Mouse (Mus musculus): ENCODE measurements around the gene Zbtb38.

Zbtb38 gene

DNA sequence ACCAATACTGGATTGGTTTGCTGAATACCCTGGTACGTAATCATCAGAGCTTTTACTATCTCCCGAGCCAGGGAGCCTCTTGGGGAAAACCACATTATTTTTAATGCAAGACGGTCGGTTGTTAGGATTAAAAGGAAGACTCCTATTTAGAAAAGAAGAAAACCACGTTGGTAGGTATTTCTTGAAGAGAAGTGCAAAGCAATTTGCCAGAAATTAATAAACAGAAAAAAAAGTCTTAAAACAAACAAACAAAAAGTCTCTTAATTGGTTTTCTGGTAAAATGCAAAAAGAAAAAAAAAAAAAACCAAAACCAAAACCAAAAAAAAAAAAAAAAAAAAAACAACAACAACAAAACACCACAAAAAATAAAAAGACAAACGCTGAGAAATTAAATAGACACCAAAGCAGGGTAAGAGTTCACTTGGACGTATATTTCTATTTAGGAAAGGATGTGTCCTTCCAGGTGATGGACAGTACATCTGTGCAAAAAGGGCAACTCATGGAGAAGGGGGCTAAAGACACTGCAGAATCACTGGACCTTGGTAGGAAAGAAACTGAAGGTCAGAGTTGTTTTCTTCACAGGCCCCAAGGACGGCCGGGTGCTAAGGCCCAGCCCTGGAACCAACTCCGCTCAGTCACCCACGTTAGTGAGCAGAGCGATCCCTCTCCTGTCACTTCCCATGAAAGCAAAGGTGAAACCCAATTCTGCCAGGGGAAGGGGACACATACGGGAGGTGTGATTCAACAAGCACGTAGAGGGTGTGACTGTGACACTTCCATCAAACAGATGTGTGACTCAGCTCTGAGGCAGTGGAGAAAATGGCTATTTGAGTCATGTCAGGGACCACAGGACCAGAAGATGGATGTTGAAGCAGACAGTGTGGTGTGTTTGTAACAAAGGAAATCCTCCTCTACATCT, 38.9 kb downstream of the Zbtb38 start:
- DNase-seq (ENCODE audit: low spot score) = no peak

GRCm38 (mm10) chr9:96712758-96713471, 39.7 kb downstream of the Zbtb38 start:
- DNase-seq (ENCODE audit: low spot score) = peak; percentile 35

GRCm38 (mm10) chr9:96712045-96712444, 40.6 kb downstream of the Zbtb38 start:
- DNase-seq (ENCODE audit: low spot score) = no peak

DNA sequence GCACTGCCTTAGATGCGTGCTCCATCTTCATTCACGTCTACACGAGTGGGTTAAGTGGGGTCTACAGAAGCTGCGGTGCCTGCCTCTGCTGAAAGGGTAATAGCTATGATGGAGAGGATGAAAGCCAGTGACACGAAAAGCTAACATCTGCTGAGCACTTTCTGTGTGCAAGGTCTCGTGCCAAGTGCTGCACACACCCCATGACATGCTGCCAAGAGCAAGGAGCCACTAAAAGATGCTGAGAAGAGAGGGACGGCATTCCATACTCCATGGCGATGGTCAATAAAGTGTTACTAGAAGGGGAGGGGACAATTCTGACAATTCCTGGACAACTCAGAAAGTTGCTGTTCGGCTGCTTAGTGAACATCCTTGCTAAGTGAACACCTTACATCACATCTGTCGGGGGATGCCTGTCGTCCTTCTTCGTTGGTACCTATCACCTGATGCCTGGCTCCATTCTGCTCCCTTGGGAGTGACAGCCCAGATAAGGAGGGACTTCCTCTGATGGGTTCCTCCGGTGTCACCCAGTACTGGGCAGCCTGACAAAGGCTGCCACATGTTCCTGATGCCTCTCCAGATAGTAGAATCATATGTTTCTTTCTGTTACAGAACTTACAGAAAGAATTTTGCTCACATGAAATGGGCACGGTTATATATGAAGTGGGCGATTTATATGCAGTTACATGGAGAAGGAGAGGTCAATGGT, 42.2 kb downstream of the Zbtb38 start:
- no peak for DNase-seq (ENCODE audit: low spot score)

DNA sequence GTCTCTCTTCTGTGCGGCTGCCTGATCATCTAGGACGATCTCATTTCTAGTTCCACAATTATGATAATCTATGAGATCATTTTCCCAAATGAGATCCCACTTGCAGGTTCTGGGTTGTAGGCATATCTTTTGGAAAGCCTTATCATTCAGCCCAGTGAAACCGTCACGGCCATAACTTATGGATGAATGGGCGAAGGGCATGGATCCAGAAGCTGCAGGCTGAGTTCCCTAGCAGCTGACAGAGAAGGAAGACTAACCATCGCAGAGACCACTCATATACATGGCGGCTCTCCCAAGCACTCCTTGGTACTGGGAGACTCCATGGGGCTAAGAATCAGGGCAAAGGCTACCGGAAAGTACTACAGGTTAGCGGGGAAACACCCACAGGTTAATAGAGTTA, 43.7 kb downstream of the Zbtb38 start:
- DNase-seq (ENCODE audit: low spot score) = no peak

- no peak for DNase-seq (ENCODE audit: low spot score)
Observed at GRCm38 (mm10) chr9:96707964-96708363, 44.7 kb downstream of the Zbtb38 start.

GRCm38 (mm10) chr9:96705576-96706285, 46.9 kb downstream of the Zbtb38 start:
- DNase-seq (ENCODE audit: low spot score) = peak; percentile 59

- DNase-seq (ENCODE audit: low spot score) = no peak
Observed at GRCm38 (mm10) chr9:96704935-96705334, 47.7 kb downstream of the Zbtb38 start.

DNA sequence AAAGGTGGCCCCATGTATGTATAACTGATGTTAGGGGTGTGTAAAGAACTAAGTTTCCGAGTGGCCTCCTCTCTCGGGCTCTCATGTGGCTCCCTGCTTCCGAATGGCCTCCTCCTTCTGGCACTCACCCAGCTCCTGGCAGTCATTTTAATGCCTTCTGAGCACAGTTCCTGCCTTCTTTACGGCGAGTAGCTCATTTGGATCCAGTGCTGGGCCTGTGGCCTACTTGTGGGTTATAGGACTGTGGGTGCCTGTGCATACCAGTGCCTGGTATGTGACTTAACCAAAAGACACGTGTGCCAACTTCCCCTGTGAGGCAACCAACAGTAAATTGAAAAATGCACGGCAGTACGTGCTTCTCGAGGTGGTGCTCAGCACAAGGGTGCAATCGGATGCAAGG, 50.7 kb downstream of the Zbtb38 start:
- no peak for DNase-seq (ENCODE audit: low spot score)

DNA sequence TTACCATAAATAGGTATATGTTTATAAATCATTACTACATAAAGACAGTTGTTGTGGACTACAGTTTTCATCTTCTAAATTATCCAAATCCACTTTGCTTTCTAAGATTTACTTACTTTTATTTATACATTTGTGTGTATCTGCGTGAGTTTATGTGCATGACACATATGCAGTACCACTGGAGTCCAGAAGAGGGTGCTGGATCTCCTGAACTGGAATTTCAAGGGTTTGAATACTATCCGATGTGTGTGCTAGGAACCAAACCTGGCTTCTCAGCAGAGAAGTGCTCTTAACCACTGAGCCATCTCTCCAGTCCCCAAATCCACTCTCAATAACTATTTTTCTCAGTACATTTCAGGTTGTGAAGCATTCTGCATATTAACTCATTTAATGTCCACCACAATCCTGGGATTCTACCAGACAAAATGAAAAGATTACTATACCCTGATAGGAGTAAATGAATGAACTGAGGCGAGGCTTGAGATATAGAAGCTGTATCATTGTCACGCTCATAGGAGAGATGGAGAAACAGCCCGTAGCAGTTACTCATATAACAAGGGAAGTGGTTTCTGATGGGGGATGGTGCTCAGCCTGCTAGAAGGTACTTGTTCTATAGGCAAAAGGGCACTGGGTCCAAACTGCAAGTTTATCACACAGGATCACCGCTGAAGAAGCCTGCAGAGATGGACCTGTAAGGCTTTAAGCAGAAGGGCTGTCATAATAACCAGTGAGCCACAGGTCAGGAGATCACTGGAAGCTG, 53.2 kb downstream of the Zbtb38 start:
- no peak for DNase-seq (ENCODE audit: low spot score)

- peak; percentile 21 for DNase-seq (ENCODE audit: low spot score)
Observed at GRCm38 (mm10) chr9:96696788-96697492, 55.7 kb downstream of the Zbtb38 start.

- no peak for DNase-seq (ENCODE audit: low spot score)
Observed at GRCm38 (mm10) chr9:96696141-96696561, 56.5 kb downstream of the Zbtb38 start.

GRCm38 (mm10) chr9:96690461-96690863, 62.2 kb downstream of the Zbtb38 start:
- no peak for DNase-seq (ENCODE audit: low spot score)

DNA sequence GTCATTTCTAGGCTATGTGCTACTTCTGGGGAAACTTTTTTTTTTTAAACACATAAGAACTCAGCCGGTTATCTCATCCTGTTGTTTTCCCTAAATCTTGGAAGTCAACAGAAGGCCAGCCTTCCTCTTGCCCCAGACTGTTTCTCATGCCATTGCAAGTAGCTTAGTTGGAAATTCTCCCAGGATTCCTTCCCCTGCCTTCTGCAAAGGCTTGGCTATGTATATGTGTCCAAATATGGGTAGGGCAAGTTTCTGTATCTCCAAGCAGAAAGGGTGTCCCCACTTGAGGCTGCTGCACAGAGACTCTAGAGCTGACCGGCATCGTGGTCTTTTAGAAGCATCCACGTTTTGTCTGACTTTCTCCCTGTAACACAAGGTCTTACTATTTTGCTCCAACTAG, 63.6 kb downstream of the Zbtb38 start:
- no peak for DNase-seq (ENCODE audit: low spot score)

GRCm38 (mm10) chr9:96688194-96688875, 64.3 kb downstream of the Zbtb38 start:
- DNase-seq (ENCODE audit: low spot score) = no peak

DNA sequence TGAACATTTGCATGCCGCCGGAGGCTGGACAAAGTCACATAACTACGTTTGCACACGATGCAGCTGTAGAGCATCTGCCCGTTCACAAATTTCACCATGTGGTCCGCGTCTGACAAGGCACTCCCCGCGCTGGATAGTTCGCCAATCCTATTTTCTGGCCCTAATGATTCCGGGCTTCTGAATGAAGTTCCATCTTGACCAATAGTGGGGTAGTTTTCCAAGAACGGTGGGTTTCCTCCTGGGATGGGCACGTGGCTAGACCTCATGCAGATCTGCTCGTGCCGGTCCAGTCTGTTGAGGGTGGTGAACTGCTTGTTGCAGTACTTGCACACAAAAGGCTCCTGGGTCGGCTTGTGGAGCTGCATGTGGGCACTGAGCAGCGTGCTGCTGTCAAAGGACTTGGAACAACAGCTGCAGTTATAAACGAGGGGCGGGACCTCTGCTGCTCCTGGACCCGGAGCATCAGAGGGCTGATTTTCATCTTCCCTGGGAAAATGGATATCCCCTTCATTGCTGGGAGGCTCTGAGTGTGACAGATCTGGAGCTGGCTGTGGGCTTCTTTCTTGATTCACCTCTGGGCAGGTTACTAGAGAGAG, 64.9 kb downstream of the Zbtb38 start:
- DNase-seq (ENCODE audit: low spot score) = no peak

DNA sequence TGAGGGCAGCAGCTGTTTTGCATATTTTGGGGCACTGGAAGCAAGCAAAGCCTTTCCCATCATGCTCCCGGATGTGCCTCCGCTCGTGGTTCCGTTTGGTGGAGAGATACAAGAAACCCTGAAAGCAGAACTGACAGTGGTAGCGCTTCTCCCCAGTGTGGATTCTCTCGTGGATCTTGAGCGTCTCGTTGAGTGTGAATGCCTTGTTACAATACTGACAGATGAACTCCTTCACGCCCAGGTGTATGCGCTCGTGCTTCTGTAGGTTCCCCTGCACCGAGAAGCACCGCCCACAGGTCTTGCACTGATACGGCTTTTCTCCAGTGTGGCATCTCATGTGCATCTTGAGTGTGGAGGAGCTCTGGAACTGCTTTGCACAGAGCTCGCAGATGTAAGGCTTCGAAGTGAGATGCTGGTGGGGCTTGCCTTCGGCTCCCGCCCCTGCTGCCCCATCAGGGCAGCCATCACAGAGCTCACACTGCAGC, 67.0 kb downstream of the Zbtb38 start:
- DNase-seq (ENCODE audit: low spot score) = no peak

GRCm38 (mm10) chr9:96684866-96685599, 67.6 kb downstream of the Zbtb38 start:
- DNase-seq (ENCODE audit: low spot score) = no peak

Measured in urinary bladder, postnatal 25 days (tissue).